Mouse (Mus musculus) neutrophil, adult 5-6 weeks (primary cell): Measurements from ENCODE around the gene Mpzl2. TPM values are rescaled to one million over a fixed set of nuclear protein-coding genes. Genes with fewer than 3 reads are reported as not detected.
A peak's percentile ranks its signal among the peaks of the same experiment; 100 is the strongest.

ENCODE experiments used
- ATAC-seq: fragments of 151-379, 151-347 bp; 2 replicates; pipeline ENCODE4 v1.8.0; 2017; ENCODE audit warnings: mild to moderate bottlenecking, moderate TSS enrichment; ENCODE audit not compliant: insufficient number of reproducible peaks, poor library complexity, low FRiP score, severe bottlenecking; ENCODE audit errors: extremely low read depth
- total RNA-seq: library from RNA; stranded (forward); fragments of 200-1000 nt; gene quantifications from 2 replicates; pipeline ENCODE4 v1.2.3, GENCODE M21; 2017

Gene Mpzl2
- total RNA-seq, 1 experiment from 2014 or later, result 0.23 TPM

DNA sequence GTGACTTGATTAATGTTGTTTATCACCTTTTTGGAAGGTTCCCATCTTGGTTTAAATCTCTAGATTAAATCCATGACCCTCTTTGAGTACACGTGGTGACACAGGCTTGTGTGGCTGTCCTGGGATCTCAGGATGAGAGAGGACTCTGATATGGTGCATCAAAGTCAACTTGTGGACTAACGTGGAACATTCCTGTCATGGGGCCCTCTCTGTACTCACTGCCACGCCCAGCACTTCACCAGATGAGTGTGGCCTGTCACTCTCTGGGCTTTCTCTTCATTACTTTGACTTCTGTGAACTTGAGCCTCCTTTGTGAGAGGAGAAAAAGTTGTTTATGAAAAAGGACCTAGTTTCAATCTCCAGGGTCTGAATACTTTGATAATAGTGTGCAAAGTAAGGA, 32.2 kb downstream of the Mpzl2 start:
- no peak for ATAC-seq

DNA sequence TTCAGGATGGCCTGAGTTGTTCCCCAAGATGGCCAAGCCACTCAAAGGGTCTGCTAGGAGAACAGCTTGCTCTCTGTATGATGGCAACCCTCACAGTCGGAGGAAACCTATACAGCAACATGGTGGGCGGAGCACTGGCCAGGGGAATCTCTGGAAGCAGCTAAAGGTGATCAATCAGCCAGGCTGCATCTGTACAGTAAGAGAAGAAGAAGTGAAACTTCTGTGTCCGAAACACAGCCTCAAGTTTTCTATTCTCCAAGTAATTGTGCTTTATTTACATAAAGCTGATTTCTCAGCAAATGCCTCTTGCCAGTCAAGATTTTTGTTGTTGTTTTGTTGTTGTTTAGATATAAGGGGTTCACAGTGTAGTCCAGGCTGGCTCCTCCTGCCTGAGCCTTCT, 38.3 kb downstream of the Mpzl2 start:
- no peak for ATAC-seq

DNA sequence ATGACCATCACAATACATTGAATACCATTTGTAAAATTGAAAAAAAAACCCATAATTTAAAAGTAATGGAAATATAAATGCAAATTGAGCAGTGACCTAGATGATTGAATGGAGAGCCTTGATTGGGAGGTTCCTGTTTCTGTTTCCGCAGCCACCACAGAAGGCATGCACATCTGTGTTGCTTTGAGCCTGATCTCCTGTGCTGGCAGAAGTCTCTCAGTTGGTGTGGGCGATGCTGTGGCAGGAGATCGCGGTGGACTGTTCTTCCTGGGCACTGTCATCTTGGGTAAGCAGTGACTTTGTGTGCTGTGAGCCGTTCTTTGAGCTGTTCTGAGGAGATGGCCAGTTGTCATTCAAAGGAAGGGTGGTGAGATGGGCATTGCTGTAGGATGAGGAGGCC, 39.4 kb downstream of the Mpzl2 start, which contains the start of gene Jaml:
Gene Jaml, plus strand, starts transcription at position 173 of the 400 bp plus-strand sequence.
- ATAC-seq, result peak; percentile 80

DNA sequence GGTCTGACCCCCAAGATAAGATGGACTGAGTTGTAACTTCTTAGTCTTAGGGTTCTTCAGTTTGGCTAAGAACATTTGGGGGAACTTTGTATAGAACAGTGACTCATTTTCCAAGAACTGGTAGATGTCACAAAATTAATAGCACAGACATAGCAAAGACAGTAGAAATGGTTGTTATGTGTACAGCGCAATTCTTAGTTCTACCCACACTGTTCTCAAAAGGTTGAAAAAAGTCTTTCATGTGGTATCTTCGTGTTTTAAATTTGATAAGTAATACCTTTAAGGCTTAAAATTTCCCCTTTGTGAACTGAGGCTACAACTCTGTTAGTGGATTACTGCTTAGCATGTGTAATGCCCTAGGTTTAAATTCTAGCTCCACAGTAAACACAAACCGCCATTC, 43.5 kb downstream of the Mpzl2 start:
- no peak for ATAC-seq

DNA sequence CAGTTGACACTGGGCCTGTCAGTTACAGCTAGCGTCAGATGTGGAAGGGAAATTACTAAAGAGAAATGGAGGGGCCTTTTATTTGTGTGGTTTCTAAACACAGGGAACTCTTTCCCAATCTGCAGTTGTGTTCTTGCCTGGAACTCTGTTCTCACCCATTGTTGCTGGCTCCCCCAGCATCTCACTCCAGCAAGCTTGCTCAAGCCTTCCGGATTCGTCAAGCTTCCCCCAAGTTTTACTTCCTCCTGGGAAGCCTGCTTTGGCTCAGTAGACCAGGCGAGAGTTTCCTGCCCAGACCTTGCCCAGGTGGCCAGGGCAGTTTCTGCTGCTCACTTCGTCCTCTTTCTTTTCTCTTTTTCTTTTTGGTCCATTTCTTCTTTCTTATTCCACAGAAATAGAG, 45.0 kb downstream of the Mpzl2 start:
- ATAC-seq, result no peak

DNA sequence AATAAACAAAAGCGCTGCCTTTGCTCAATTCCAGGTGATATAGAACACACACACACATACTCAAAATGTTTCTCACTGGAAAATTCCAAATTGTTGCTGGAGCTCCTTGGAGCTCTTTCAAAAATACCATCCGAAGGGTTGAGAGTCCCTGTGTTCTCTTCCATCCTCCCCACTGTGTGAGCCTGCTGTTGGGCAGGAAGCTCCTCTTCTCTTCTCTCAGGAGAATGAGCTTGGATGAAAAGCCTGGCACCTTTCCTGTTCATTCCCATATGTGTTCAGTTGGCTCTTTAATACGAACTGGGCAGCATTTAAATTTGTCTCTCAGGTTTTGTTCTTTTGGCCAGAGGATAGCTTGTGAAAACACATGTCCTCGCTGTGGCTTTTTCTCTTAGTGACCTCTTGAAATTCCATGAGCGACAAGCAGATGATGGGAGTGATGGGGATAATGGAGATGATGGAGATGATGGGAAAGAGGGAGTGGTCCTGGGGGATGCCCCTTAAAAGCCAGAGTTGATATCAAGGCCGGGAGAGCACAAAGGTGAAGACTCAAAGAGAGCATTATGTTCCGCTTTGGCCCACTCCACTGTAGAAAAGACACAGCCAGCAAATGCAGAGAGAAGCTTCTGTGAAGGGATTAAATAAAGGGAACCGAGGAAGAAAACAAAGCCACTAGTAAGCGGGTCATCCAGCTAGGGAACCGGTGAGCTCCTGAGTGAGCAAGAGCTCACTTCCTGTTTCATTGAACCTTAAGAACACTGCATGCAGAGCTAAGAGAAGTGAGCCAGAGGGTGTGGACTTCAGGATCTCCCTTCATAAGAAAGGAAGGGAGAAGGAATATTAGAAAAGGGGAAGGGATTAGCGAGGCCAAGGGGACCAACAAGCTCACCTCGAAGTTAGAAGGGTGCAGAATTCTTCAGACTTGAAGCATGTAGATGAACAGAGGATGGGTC, 46.4 kb downstream of the Mpzl2 start:
- peak; percentile 53 for ATAC-seq

DNA sequence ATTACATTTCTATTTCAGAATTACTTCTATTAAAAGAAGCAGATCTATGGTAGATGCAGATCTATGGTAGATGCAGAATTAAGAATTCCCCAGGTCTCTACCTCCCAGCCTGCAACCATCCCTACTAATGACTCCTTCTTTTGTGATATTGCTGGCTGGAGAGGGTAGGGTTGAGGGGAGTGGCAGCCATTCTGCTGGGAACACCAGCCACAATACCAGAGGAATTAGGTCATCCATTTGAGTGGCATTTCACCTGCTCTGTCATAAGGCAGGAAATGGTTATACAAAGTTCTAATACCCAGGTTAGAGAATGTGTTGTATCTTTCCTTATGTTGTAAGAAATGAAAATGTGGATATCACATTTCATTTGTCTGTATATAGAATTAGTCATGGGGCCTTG, 48.4 kb downstream of the Mpzl2 start:
- no peak for ATAC-seq

DNA sequence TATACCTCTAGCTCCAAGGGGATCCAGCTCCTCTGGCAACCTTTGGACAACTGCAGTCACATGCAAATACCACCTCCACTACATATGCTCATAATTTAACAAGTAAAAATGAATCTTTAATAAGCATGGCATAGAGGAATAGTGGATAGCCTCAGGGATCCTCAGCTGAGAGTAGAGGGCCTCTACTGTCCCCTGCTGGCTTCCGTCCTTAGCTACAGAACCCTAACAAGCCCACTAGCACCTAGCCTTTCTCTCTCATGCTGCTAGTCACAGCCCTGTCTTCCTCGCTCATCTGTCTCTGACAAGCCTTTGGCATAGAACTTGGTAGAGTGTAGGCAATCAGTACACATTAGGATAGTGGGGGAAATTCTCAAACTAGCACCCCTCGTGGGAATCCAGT, 51.2 kb downstream of the Mpzl2 start:
- no peak for ATAC-seq

DNA sequence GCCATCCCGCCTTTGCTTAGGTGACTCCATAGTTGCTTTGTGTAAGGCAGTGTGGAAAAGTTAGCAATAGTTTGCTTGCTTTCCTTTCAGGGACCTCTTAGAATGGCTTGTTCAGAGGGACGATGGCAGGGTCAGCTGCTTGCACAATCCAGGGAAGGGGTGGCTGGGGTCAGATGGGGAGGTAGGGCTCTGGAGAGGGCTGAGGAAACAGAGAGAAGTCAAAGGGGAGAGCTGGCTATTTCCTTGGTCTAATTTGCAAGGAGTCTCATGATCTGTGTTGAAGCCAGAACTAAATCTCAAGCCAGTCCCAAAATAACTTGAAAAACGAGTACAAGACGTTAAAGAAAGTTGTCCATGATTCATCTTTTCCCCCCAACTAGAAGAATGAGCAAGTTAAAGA, 53.0 kb downstream of the Mpzl2 start:
- ATAC-seq, result no peak

DNA sequence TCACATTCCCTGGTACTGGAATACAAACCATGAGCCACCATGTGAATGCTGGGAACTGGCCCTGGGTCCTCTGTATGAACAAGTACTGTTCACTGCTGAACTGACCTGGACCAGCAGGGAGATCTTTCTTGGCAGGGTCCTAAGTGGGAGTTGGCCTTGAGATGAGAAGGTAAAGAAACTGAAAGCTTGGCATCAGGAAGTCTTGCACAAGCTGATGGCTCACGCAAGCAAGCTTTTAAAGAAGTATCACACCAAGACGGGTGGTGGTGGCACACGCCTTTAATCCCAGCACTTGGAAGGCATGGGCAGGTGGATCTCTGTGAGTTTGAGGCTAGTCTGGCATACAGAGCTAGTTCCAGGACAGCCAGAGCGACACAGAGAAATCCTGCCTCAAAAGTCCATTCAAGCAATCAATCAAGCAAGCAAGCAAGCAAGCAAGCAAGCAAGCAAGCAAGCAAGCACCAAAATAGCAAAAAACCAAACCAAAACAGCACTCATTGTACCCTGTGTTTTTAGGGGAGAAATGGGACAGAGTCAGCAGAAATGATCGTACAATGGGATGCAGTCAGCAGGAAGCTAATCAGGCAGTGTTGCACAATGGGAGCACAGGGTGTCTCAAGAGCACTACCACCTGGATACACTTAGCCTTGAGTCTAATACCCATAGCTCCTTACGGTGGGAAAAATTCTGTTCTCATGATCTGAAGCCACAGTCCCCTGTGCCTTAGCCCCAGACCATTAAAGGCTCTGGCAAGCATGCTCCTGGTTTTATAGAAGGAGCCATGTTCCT, 55.7 kb downstream of the Mpzl2 start:
- ATAC-seq, result peak; percentile 22; the same call in 1 of the 2 replicates

DNA sequence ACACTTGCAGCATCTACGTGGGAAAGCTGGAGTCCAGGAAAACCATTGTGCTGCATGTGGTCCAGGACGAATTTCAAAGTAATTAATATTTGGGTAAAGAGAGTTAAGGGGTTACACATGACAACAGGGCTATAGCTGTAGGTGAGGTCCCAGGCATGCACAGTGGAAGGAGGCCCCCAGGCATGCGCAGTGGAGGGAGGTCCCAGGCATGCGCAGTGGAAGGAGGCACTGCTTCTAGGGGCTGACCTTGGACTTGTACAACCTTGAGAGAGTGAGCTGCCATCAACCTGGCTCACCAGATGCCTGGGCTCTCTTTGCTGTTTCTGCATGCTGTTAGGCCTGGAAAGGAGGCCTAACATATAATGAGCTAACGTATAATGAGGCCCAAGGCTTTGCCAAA, 58.3 kb downstream of the Mpzl2 start:
- no peak for ATAC-seq

DNA sequence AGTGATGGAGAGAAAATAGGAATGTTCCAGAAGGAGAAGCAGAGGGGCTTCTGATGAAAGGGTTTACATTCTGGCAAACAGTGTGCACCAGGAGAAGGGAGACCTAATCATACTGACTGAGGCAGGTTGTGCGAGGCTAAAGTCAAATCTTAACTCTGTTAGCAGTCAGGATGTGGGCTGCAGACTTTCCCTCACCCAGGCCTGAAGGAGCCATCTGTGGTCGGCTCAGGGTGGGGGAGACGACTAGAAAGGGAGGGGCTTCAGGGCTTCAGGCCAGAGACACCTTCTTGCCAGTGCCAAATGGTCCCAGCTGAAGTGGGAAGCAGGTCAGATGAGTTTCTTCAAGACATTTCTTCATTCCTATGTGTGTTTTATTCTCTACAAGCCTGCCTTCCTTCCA, 58.8 kb downstream of the Mpzl2 start:
- no peak for ATAC-seq

DNA sequence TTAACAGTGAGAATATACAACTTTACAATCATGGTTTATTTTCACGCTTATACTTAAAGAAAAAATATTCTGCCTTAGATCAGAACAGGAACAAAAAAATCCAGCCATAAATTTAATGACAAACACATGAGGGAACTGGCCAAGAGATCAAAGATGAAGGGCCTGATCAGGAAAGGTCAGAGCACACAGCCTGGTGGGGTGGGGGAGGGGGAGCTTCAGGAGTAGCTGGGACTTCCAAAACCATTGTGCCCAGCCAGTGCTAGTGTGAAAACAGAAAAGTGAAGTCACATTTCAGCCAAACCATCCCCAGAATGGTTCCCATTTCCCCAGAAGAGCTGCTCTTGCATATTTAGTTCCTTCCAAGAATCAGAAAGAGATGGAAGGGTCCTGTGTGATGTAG, 62.9 kb downstream of the Mpzl2 start:
- no peak for ATAC-seq

DNA sequence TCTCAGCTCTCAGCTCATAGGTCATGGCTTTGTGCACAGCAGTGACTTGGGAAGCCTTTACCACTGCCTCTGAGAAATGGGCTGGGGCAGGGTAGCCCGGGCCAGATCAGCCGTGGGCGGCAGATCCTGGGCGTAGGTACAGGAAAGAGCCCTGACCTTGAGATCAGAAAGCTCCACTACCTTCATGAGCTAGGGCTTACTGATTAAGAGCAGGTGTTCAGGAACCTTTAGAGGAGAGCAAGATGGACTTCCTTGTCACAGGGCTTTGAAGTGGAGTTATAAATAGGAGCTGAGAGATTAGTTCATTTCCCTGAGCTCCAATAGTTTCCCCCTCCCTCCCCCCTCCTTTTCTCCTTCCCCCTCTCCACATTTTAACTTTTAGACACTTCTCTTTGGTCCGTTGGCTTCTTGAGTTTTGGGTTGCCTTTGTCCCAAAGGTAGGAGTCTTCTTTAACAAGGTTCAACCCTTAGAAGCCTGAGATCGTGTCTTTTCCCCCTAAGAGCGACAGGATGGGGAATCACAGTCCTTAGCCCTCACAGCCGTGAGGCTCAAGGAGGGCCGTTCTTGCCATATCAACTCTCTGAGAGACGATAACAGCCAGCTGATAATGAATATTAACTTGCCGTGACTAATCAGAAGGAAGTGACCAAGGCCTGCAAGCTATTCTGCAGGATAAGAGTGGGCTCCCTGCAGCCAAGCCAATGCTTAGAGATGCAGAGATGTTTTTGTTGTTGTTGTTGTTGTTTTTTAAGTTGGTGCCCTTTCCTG, 63.8 kb downstream of the Mpzl2 start:
- ATAC-seq, result no peak

Other genes with a start within 250 kb of the Mpzl2 start
- 0.25 TPM in 1 of 2 replicates, not detected in the other for gene Tmem25, start 240.5 kb upstream of the Mpzl2 start, total RNA-seq
- gene Ttc36, start 236.7 kb upstream of the Mpzl2 start, total RNA-seq, result 0.93 and 1.4 TPM in 2 replicates
- gene Kmt2a, start 158.5 kb upstream of the Mpzl2 start, total RNA-seq, result 56.5 and 64.5 TPM in 2 replicates
- 48.6 and 74.2 TPM in 2 replicates for gene Atp5l, start 119.1 kb upstream of the Mpzl2 start, total RNA-seq
- gene Ube4a, start 74.2 kb upstream of the Mpzl2 start, total RNA-seq, result 45.8 and 48.0 TPM in 2 replicates
- gene Cd3g, start 59.4 kb upstream of the Mpzl2 start, total RNA-seq, result 81.3 and 90.1 TPM in 2 replicates
- 18.5 and 21.4 TPM in 2 replicates for gene Cd3d, start 58.0 kb upstream of the Mpzl2 start, total RNA-seq
- 14.1 and 18.3 TPM in 2 replicates for gene Cd3e, start 30.2 kb upstream of the Mpzl2 start, total RNA-seq
- gene Mpzl3, start 15.4 kb downstream of the Mpzl2 start, total RNA-seq, result 49.8 and 51.6 TPM in 2 replicates
- 282 and 323 TPM in 2 replicates for gene Jaml, start 39.4 kb downstream of the Mpzl2 start, total RNA-seq
- 0.49 and 1.0 TPM in 2 replicates for gene Scn2b, start 78.0 kb downstream of the Mpzl2 start, total RNA-seq
- 0.35 and 0.49 TPM in 2 replicates for gene Scn4b, start 98.6 kb downstream of the Mpzl2 start, total RNA-seq
- 0.49 and 0.81 TPM in 2 replicates for gene BC049352, start 142.2 kb downstream of the Mpzl2 start, total RNA-seq
- gene Tmprss4, start 164.3 kb downstream of the Mpzl2 start, total RNA-seq, result 0.70 and 0.74 TPM in 2 replicates
- 128 and 129 TPM in 2 replicates for gene Il10ra, start 229.3 kb downstream of the Mpzl2 start, total RNA-seq